Mouse (Mus musculus) ES-E14 (cell line): ENCODE results near the gene Lpin1.

Source experiments
- HCFC1 ChIP-seq: IDR thresholded peaks from 2 replicates; pipeline ENCODE4 v1.6.1; 2012; ENCODE audit warnings: low read length, inconsistent platforms, borderline replicate concordance; ENCODE audit not compliant: insufficient read depth
- MAFK ChIP-seq: IDR thresholded peaks from 2 replicates; pipeline ENCODE4 v1.6.1; 2014; ENCODE audit warnings: mild to moderate bottlenecking, low read depth, low read length, inconsistent platforms; ENCODE audit not compliant: insufficient read depth
- ZC3H11A ChIP-seq: IDR thresholded peaks from 2 replicates; pipeline ENCODE4 v1.6.1; 2012; ENCODE audit warnings: low read depth, mild to moderate bottlenecking, inconsistent platforms, low read length, borderline replicate concordance
- ZNF384 ChIP-seq: IDR thresholded peaks from 2 replicates; pipeline ENCODE4 v1.6.1; 2012; ENCODE audit warnings: low read depth, low read length, inconsistent platforms

DNA sequence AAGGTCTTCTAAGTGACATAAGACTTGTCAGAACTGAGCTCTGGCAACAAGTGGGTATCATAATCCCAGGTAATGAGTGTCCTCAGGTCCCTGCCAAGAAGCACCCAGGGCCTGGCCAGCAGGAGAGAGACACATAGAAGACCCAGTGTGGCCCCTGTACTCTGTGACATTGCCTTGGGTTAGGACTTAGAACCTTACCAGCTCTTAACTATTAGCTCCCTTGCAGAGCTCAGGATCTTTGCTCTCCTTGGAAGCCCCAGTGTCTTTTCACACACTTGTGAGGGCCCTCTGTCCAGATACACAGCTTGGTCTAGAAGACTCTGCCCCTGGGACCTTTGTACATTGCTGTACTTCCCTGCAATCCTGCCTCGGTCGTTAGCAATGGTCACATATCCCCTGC is 23.7 kb downstream of the Lpin1 start:
- no peak for TF ChIP-seq HCFC1
- no peak for TF ChIP-seq ZC3H11A
- TF ChIP-seq MAFK, result no peak
- TF ChIP-seq ZNF384, result no peak
